Mouse (Mus musculus) cerebellum, adult 2 months (tissue): ENCODE measurements around the gene Nt5c3.

Source experiments
- CTCF ChIP-seq: fragments of 200-500 bp; IDR thresholded peaks from 2 replicates; pipeline ENCODE4 v1.5.1; 2011; ENCODE audit warnings: low read depth, mild to moderate bottlenecking, control low read depth, low read length, moderate library complexity, borderline replicate concordance; ENCODE audit not compliant: insufficient read depth
- POLR2A ChIP-seq: fragments of 200-500 bp; IDR thresholded peaks from 2 replicates; pipeline ENCODE4 v1.6.1; 2011; ENCODE audit warnings: low read length, control low read depth, borderline replicate concordance; ENCODE audit not compliant: insufficient read depth

DNA sequence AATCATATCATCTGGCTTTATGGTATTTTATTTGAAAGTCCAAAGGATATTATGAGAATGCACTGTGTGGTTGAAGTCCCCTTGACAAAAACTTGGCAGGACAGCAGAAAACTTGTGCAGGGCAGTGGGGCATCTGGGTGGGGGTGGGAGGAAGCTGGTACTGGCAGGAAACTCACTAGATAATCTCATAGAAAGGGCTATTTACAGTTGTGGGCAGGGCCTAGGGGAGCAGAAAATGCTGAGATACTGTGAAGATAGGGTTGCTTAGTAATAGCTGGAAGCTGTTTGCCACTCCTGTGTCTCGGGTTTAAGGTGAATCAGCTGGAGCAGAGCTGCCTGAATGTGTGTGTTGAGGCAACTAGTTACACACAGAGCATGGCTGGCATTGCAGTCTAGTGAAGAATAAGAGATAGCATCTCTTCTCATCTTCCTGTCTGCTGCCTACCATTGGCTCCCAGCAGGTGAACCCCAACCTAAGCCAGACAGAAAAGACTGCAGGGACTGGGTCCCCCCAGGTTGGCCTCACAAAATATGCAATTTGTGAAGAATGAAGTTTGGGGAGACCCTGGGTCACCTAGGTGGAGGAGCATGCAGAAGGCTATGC lies 44.3 kb downstream of the Nt5c3 start:
- TF ChIP-seq POLR2A: no peak
- TF ChIP-seq CTCF: no peak
